Mouse (Mus musculus): ENCODE data around the gene Zfyve21. TPM values are rescaled to one million over a fixed set of nuclear protein-coding genes. Genes with fewer than 3 reads are reported as not detected.

Zfyve21 gene
- polyA plus RNA-seq (2015; fragmentation: Nextera tagmentation; extraction: Ambion mirVana), result 108 and 113 TPM in 2 replicates

DNA sequence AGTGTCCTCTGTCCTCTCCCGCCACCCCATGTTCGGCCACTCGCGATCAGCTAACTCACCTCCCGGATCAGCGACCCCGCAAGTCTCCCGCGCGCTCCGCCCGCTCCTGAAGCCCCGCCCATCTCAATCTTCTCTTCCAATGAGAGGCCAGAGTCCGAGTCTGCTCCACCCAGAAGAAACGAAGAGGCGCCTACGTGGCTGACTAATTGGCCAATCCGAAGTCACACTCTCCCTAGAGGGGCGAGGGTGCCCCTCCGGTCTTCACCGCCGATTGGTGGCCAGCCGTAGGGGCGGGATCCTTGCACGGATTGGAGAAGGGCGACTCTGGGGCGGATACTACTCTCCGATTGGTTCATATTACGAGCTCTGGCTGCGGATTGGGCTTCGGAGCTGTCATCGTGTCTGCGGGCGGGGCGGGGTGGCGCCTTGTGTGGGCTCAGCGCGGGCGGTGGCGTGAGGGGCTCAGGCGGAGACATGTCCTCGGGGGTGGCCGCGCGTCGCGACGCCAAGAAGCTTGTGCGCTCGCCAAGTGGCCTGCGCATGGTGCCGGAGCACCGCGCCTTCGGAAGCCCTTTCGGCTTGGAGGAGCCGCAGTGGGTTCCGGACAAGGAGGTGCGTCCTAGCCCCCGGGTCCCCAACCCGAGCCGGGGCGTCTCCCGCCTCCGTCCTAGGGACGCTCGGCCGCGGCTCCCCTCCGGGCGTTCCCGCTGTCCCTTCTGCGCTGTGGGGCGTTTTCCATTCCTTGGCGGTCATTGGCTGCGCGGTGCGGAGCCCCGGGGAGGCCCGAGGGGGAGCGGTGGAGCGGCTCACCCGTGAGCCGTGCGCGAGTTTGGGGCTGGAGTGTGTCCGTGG lies at the start of gene Zfyve21, which contains the start of gene Xrcc3:
Zfyve21 (plus strand) TSS at position 405 of the 852 bp plus-strand sequence.
Xrcc3 (minus strand) TSS at position 108 of the 852 bp plus-strand sequence.
- WGBS, result 2% methylated on average over 87 of the region's 87 CpGs

GRCm38 (mm10) chr12:111766313-111767236 lies 47.4 kb upstream of the Zfyve21 start:
- H3K4me2 ChIP-seq, result no peak overlapping the region
- no peaks in the 10 kb centered on the region for H3K9me3 ChIP-seq
- H3K4me3 ChIP-seq, result no peak overlapping the region
- peaks cover 11% of the 10 kb centered on the region; the same call in 1 of the 2 replicates for H3K36me3 ChIP-seq
- WGBS, result 52% methylated on average over 16 of the region's 16 CpGs
- H3K4me1 ChIP-seq, result peaks cover 44% of the 10 kb centered on the region
- H3K27me3 ChIP-seq, result no peaks in the 10 kb centered on the region
- ATAC-seq (ENCODE audit: borderline replicate concordance, extremely low read depth, low FRiP score, low TSS enrichment), result no peak
- no peak overlapping the region for H3K9ac ChIP-seq
- H3K27ac ChIP-seq, result no peak overlapping the region

More for the DNA sequence above, at the start of gene Zfyve21, which contains the start of gene Xrcc3:
- Histone ChIP-seq H3K9ac (peak within 1 kb of the TSS; percentile 70), H3K9me3 (no peaks in the 10 kb centered on the region), H3K36me3 (no peaks in the 10 kb centered on the region), H3K27me3 (no peaks in the 10 kb centered on the region), H3K4me2 (peak within 1 kb of the TSS; percentile 83), H3K4me1 (peaks cover 53% of the 10 kb centered on the region), H3K4me3 (peak within 1 kb of the TSS; percentile 74), H3K27ac (peak within 1 kb of the TSS; percentile 96)
- peak; percentile 98 for ATAC-seq (ENCODE audit: borderline replicate concordance, extremely low read depth, low FRiP score, low TSS enrichment)

DNA sequence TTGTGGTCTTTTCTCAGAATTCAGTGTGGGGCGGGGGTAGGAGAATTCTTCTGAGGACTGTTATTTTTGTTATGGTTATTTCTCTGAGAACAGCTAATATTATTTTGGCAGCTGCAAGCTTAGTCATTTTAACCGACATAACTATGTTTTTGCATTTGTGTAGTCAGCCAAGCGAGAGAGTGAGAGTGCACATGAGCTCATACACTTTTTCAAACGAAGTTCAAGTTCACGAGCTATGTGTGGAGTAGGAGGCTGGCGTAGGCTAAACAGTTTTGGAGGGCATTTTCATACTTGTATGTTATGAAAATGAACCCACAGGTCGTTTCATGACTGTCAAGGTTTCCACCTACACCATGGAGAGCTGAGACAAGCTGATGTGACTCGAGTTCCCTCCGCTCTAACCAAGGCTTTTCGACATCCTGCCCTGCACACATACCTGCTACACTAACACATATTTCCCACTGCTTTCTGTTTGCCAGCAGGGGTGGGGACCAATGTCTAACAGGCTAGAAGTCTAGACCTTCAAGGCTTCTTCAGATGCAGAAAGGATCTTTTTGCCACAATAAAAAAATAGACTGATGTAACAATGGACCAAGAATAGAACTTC lies 45.5 kb upstream of the Zfyve21 start:
- WGBS, result 82% methylated on average over 10 of the region's 10 CpGs
- Histone ChIP-seq H3K9me3 (no peaks in the 10 kb centered on the region), H3K36me3 (peaks cover 18% of the 10 kb centered on the region), H3K27me3 (no peaks in the 10 kb centered on the region), H3K4me3 (no peak overlapping the region), H3K27ac (no peak overlapping the region), H3K4me2 (no peak overlapping the region), H3K4me1 (peaks cover 37% of the 10 kb centered on the region), H3K9ac (no peak overlapping the region)
- no peak for ATAC-seq (ENCODE audit: borderline replicate concordance, extremely low read depth, low FRiP score, low TSS enrichment)

GRCm38 (mm10) chr12:111769306-111769705 lies 44.7 kb upstream of the Zfyve21 start:
- Histone ChIP-seq H3K36me3 (peaks cover 24% of the 10 kb centered on the region), H3K27me3 (no peaks in the 10 kb centered on the region), H3K9ac (no peak overlapping the region), H3K4me1 (peaks cover 37% of the 10 kb centered on the region), H3K4me2 (no peak overlapping the region), H3K9me3 (no peaks in the 10 kb centered on the region), H3K27ac (peak overlapping the region; percentile 77), H3K4me3 (no peak overlapping the region)
- peak; percentile 71; the same call in 1 of the 2 replicates for ATAC-seq (ENCODE audit: borderline replicate concordance, extremely low read depth, low FRiP score, low TSS enrichment)
- WGBS, result 20% methylated on average over 10 of the region's 10 CpGs

DNA sequence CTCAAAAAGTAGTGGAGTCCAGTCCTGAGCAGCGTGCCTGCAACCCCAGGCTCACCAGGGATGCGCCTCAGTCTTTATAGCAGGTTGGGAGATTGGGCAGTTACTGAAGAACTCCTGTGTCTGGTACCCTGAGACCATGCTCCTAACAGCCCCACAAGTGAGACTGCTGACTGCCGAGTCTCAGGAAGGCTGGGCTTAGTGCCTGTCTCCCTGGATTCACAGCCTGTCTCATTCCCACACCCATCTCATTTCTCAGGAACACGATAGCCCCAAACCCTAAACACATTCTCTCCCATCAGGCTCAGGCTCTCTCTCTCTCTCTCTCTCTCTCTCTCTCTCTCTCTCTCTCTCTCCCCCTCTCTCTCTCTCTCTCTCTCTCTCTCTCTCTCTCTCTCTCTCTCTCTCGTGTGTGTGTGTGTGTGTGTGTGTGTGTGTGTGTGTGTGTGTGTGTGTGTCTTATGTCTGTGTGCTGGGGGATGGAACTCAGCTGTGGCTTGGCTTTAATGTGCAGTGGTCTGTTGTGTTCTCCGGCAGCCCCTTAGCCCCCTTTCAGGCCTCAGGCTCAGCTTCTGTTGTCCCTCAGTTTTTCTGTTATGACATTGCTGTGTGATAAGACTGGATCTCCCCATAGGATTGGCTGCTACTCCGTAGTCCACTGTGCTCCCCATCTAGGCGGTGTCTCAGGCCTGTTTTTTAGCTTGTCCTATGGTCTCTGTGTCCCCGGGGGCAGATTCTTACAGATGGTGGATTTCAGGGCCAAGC lies 44.0 kb upstream of the Zfyve21 start:
- Histone ChIP-seq H3K4me2 (no peak overlapping the region; the same call in 1 of the 2 replicates), H3K9ac (no peak overlapping the region), H3K4me3 (no peak overlapping the region), H3K4me1 (peaks cover 37% of the 10 kb centered on the region), H3K27ac (peak overlapping the region; percentile 77), H3K9me3 (no peaks in the 10 kb centered on the region), H3K36me3 (peaks cover 31% of the 10 kb centered on the region), H3K27me3 (no peaks in the 10 kb centered on the region)
- 52% methylated on average over 8 of the region's 9 CpGs for WGBS
- ATAC-seq (ENCODE audit: borderline replicate concordance, extremely low read depth, low FRiP score, low TSS enrichment), result peak; percentile 64

- no peak overlapping the region for H3K9ac ChIP-seq
- peaks cover 37% of the 10 kb centered on the region for H3K36me3 ChIP-seq
- peaks cover 35% of the 10 kb centered on the region for H3K4me1 ChIP-seq
- H3K9me3 ChIP-seq, result no peaks in the 10 kb centered on the region
- ATAC-seq (ENCODE audit: borderline replicate concordance, extremely low read depth, low FRiP score, low TSS enrichment), result no peak
- H3K27ac ChIP-seq, result peak overlapping the region; percentile 55
- H3K4me2 ChIP-seq, result no peak overlapping the region; the same call in 1 of the 2 replicates
- no peaks in the 10 kb centered on the region for H3K27me3 ChIP-seq
- WGBS, result 70% methylated on average over 10 of the region's 10 CpGs
- no peak overlapping the region for H3K4me3 ChIP-seq
Measured at GRCm38 (mm10) chr12:111770651-111771050, 43.3 kb upstream of the Zfyve21 start.

GRCm38 (mm10) chr12:111774156-111774555 lies 39.8 kb upstream of the Zfyve21 start:
- Histone ChIP-seq H3K9me3 (no peaks in the 10 kb centered on the region), H3K36me3 (peaks cover 71% of the 10 kb centered on the region), H3K27ac (no peak overlapping the region), H3K27me3 (no peaks in the 10 kb centered on the region), H3K4me2 (no peak overlapping the region), H3K4me1 (peaks cover 15% of the 10 kb centered on the region), H3K9ac (no peak overlapping the region), H3K4me3 (no peak overlapping the region)
- 77% methylated on average over 16 of the region's 16 CpGs for WGBS
- ATAC-seq (ENCODE audit: borderline replicate concordance, extremely low read depth, low FRiP score, low TSS enrichment), result no peak

DNA sequence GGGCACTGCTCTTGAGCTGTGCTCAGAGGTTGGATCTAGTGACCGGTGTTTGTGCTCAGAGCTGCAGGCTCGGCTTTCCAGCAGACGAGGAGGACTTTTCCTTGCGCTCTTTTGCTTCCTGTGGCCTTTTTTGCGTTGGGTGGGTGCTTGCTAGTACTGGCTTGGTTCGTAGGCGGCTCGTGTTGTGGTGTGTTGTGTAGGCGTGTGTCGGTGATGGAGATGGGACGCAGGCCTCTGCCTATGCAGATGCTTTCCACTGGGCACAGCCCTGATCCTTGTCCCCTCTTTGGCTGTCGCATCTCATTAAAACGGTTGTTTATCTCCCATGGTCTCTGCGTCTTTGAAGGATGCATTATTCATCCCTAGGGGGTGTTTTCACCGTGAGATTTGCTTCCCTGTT lies 39.1 kb upstream of the Zfyve21 start:
- Histone ChIP-seq H3K4me2 (no peak overlapping the region), H3K27me3 (no peaks in the 10 kb centered on the region), H3K9ac (no peak overlapping the region), H3K36me3 (peaks cover 78% of the 10 kb centered on the region), H3K4me1 (peaks cover 8% of the 10 kb centered on the region; the same call in 1 of the 2 replicates), H3K4me3 (no peak overlapping the region), H3K27ac (no peak overlapping the region), H3K9me3 (no peaks in the 10 kb centered on the region)
- 72% methylated on average over 15 of the region's 15 CpGs for WGBS
- ATAC-seq (ENCODE audit: borderline replicate concordance, extremely low read depth, low FRiP score, low TSS enrichment), result no peak

DNA sequence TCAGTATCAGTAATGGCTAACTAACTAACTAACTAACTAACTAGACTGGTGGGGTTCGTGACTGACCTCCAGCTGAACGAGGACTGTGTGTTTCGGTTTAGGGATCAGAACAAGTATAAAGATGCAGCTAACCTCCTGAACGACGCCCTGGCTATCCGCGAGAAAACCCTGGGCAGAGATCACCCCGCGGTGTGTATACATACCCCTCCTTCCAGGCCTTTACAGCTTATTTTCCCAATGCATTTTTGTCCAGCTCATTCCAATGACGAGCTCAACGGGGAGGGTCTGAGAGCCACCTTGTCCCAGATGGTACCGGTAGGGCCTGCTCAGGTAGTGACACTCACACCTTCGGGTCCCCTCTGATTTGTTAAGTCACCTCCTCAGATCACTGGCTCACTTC lies 36.1 kb upstream of the Zfyve21 start:
- WGBS, result 88% methylated on average over 13 of the region's 13 CpGs
- Histone ChIP-seq H3K9me3 (no peaks in the 10 kb centered on the region), H3K9ac (no peak overlapping the region), H3K4me3 (no peak overlapping the region), H3K27me3 (no peaks in the 10 kb centered on the region), H3K27ac (no peak overlapping the region), H3K4me1 (no peaks in the 10 kb centered on the region), H3K36me3 (peaks cover 91% of the 10 kb centered on the region), H3K4me2 (no peak overlapping the region)
- no peak for ATAC-seq (ENCODE audit: borderline replicate concordance, extremely low read depth, low FRiP score, low TSS enrichment)

DNA sequence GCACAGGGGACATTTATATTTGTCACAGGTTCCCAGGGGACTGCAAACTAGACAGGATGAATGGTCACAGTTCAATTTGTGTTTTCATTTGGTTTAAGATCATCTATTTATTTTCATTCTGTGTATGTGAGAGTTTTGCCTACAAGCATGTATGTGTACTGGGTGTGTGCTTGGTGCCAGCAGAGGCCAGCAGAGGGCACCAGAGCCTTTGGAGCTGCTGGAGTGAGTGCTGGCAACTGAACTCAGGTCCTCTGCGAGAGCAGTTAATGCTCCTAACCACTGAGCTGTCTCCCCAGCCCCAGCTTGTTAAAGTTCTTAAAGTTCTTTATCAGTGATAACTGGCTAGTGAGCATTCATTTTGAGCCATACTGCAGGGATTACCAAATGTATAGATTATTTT lies 34.4 kb upstream of the Zfyve21 start:
- Histone ChIP-seq H3K4me2 (no peak overlapping the region), H3K36me3 (peaks cover 88% of the 10 kb centered on the region), H3K4me1 (no peaks in the 10 kb centered on the region), H3K27ac (no peak overlapping the region), H3K9me3 (no peaks in the 10 kb centered on the region), H3K9ac (no peak overlapping the region), H3K4me3 (no peak overlapping the region), H3K27me3 (no peaks in the 10 kb centered on the region)
- no peak for ATAC-seq (ENCODE audit: borderline replicate concordance, extremely low read depth, low FRiP score, low TSS enrichment)
- WGBS, result 94% methylated on average over 1 of the region's 1 CpGs

DNA sequence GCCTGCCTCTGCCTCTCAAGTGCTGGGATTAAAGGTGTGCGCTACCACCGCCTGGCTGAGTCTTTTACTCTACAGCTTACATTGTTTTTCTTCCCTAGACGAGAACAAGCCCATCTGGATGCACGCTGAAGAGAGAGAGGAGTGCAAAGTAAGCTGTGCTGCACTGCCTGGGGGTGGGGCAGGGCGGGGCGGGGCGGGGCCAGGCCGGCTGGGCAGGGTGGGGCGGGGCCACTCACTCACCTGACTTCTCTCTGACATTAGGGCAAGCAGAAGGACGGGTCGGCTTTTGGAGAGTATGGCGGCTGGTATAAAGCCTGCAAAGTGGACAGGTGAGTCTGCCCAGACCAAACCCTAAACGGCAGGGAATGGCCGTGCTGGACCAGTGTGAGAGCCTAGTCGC lies 28.8 kb upstream of the Zfyve21 start:
- Histone ChIP-seq H3K4me3 (no peak overlapping the region), H3K27ac (no peak overlapping the region), H3K9me3 (no peaks in the 10 kb centered on the region), H3K27me3 (no peaks in the 10 kb centered on the region), H3K36me3 (peaks cover 90% of the 10 kb centered on the region), H3K9ac (no peak overlapping the region), H3K4me1 (no peaks in the 10 kb centered on the region), H3K4me2 (no peak overlapping the region)
- no peak; the same call in 1 of the 2 replicates for ATAC-seq (ENCODE audit: borderline replicate concordance, extremely low read depth, low FRiP score, low TSS enrichment)
- 61% methylated on average over 15 of the region's 15 CpGs for WGBS
